Mouse (Mus musculus) olfactory bulb, adult 2 months (tissue): ENCODE measurements at regions not wholly inside any gene's neighbourhood (a gene's known extent, or its start where the extent isn't known, plus 50 kb on each side); places are given as distances from the start of the nearest gene placed in this dataset.

Source experiments
- H3K27ac ChIP-seq: fragments of 200-500 bp; 2 replicates; pipeline ENCODE4 v1.5.1; 2012; ENCODE audit warnings: low read depth, low read length; ENCODE audit not compliant: insufficient read depth
- H3K4me1 ChIP-seq: fragments of 200-500 bp; 2 replicates; pipeline ENCODE4 v1.6.1; 2012; ENCODE audit warnings: low read length; ENCODE audit not compliant: control insufficient read depth, insufficient read depth
- H3K4me3 ChIP-seq: fragments of 200-500 bp; 2 replicates; pipeline ENCODE4 v1.5.1; 2012; ENCODE audit warnings: mild to moderate bottlenecking, low read depth, low read length, moderate library complexity; ENCODE audit not compliant: insufficient read depth
- CTCF ChIP-seq: fragments of 200-500 bp; IDR thresholded peaks from 2 replicates; pipeline ENCODE4 v1.5.1; 2012; ENCODE audit warnings: low read depth, mild to moderate bottlenecking, low read length, moderate library complexity; ENCODE audit not compliant: insufficient read depth
- POLR2A ChIP-seq: fragments of 200-500 bp; IDR thresholded peaks from 2 replicates; pipeline ENCODE4 v1.6.1; 2012; ENCODE audit warnings: mild to moderate bottlenecking, low read depth, low read length, moderate library complexity; ENCODE audit not compliant: insufficient read depth
- WGBS: fragments of 180-500 bp; shearing (Covaris S2); methylation state at CpG from one replicate; pipeline ENCODE4 v1.1.7; 2018; 5-methylcytosine and 5-hydroxymethylcytosine counted together

DNA sequence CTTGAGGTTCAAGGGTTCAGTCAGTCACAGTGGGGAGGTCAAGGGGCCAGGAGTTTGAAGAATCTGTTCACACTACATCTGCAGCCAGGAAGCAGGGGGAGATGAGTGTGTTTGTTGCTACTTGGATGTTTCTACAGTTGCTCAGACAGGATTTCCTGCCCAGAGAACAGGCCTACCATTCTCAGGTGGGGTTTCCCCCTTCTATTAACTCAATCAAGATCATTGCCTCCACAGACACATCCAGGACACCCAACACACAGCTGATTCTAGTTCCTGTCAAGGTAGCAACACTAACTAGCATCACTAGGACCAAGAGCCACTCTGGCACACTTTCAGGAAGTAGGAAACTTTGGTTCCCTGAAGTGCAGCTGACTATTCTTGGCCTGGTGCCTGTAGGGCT, 127.9 kb upstream of the Smim23 start:
- no peak overlapping the region for H3K27ac ChIP-seq
- no peak overlapping the region for H3K4me3 ChIP-seq
- TF ChIP-seq POLR2A (no peak), CTCF (no peak)
- H3K4me1 ChIP-seq, result peaks cover 1% of the 10 kb centered on the region; the same call in 1 of the 2 replicates

DNA sequence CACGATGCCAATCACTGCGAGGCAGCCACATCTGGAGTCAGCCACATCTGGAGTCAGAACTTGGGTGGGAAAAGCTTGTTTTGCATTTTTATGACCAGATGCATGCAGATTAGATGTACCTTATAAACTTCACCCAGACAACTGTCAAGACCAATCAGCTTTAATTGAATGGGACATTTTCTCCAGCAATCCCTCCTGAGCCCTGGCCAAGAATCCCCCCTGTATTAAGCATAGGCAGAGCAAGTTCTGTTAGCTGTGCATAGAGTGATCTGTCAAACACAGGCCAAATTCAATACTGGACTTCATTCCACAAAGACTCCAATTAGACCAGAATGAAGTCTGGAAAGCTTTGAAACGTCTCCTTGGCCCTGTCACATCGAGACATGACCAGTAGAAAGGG, 123.7 kb upstream of the Smim23 start:
- no peak overlapping the region for H3K27ac ChIP-seq
- peaks cover 2% of the 10 kb centered on the region; the same call in 1 of the 2 replicates for H3K4me1 ChIP-seq
- no peak for TF ChIP-seq CTCF
- TF ChIP-seq POLR2A, result no peak
- WGBS, result 79% methylated on average over 4 of the region's 4 CpGs
- no peak overlapping the region for H3K4me3 ChIP-seq

DNA sequence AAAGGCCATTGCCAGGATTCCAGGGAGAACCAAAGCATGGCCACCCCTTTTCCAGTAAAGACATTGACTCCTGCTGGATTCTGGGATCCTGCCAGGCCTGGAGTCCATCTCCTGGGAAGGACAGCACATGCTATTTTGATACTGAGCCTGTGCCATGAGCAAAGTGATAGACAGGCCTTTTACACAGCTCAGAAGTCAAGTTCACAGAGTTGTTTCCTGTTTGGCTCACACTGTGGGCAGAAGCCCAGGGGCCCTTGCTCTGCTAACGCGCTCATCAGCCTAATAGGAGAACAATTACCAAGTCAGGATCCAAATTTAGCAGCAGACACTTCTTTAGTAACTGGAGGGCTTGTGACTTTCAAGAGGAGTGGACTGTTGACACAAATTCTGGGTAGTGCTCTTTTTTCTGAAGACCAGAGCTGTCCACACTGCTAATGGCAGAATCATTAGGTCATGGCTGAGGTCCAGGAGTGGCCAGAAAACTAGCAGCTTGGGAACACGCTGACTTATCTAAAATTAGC, 122.1 kb upstream of the Smim23 start:
- TF ChIP-seq POLR2A (no peak), CTCF (no peak)
- no peak overlapping the region for H3K4me3 ChIP-seq
- 32% methylated on average over 3 of the region's 3 CpGs for WGBS
- peaks cover 2% of the 10 kb centered on the region; the same call in 1 of the 2 replicates for H3K4me1 ChIP-seq
- H3K27ac ChIP-seq, result no peak overlapping the region

DNA sequence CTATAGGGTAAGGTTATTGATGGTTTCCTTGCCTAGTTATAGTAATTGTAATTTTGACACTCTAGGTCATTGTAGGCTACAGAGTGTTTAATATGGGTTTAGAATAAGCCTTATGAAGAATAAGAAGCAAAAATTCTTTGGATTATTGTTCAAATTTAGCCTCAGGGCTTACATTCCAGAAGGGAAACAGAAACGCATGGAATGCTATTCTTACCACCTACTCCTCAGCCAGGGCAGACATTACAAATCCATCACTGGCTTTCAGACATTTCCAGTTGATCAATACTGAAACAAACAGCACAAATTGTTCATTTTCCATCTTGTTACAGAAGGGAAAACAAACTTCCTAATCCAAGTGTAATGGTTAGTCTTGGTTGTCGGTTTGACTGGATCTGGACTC, 120.7 kb upstream of the Smim23 start:
- 93% methylated on average over 2 of the region's 2 CpGs for WGBS
- no peak overlapping the region for H3K27ac ChIP-seq
- peaks cover 2% of the 10 kb centered on the region; the same call in 1 of the 2 replicates for H3K4me1 ChIP-seq
- H3K4me3 ChIP-seq, result no peak overlapping the region
- no peak for TF ChIP-seq CTCF
- TF ChIP-seq POLR2A, result no peak

DNA sequence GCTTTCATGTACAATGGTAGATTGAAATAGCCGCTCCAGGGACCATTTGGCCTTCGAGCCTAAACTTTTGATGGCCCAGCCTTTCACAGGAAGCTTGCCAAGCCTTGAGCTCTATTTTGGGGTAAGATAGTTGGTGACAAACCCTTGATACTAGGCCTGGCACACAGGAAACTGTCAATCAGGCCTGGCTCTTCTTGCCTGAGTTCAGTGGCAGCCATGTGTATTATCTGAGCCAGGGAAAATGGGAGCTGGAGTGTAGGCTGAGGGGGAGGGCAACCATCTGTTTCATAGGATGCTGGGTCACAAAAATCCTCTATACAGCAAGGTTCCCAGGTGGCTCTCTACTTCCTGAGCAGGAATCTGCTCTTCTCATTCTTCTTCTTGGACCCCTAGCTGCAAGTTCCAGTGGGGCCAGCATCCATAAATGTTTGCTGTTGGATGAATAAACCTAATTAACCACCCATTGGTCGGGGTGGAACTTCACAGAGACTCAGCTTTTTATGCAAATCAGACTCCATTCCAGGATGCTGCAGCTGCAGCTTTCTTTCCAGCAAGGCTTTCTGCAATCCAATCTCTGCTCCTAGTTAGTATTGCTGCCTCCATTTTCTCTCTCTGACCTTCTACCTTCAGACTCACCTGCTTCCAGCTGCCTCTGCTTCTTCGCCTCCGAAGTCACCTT, 117.1 kb upstream of the Smim23 start:
- H3K4me3 ChIP-seq, result no peak overlapping the region
- WGBS, result 60% methylated on average over 5 of the region's 5 CpGs
- TF ChIP-seq CTCF (no peak), POLR2A (no peak)
- H3K4me1 ChIP-seq, result no peaks in the 10 kb centered on the region
- no peak overlapping the region for H3K27ac ChIP-seq

DNA sequence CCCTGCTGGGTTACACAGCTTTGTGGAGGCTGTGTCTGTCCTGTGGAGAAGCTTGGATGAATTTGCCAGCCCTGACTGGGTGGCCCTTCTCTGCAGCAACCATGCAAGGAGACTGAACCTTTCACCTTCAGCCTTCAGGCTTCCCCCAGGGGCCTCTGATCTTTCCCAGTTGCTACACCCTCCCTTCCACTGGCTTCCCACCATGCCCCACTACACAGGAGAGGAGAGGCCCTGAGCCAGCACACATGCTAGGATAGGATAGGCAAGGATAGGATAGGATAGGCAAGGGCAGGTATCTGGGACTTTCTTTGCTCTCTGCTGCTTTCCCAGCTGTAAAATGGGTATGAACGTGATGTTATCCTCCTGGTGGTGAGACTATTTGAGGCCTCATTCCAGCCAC, 114.7 kb upstream of the Smim23 start:
- 95% methylated on average over 1 of the region's 1 CpGs for WGBS
- Histone ChIP-seq H3K27ac (no peak overlapping the region), H3K4me1 (no peaks in the 10 kb centered on the region), H3K4me3 (no peak overlapping the region)
- TF ChIP-seq POLR2A, result no peak
- no peak for TF ChIP-seq CTCF

DNA sequence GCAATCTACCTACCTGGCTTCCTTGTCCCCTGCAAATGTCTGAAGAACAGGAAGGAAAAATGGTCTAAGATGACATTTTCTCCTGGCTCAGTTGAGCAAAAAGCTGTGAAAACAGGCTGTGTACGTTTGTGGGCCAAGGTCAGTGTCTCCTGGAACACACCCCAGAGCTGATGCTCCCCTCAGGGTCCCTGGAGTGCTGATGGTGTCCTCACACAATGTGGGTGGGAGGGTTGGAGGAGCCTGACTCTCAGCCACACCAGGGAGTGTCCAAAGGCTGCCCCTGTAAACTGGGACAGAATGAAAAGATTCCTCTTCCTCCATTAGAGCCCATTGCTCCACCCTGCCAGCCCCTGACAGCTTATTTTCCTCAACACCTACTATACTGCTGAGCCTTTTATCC, 112.8 kb upstream of the Smim23 start:
- H3K4me3 ChIP-seq, result no peak overlapping the region
- H3K27ac ChIP-seq, result no peak overlapping the region
- WGBS, result 70% methylated on average over 1 of the region's 1 CpGs
- TF ChIP-seq POLR2A, result no peak
- TF ChIP-seq CTCF, result no peak
- no peaks in the 10 kb centered on the region for H3K4me1 ChIP-seq

DNA sequence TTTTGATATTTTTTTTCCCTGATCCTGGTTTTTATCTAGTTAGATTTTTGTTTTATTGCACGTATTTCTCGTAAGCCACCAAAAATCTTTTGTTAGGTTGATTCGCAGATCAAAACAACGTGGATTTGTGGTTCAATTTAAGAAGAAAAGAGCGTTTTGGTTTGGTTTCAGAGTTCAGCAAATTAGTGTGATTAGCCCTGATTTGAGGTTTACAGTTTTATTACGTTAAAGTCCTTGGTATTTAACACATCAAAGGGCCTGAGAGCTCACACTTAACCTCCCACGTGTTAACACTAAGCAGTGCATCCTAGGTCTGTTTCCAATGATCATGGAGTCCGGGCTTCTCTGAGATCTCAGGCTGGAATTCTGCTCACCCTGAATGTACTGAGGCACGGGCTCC, 107.5 kb upstream of the Smim23 start:
- 44% methylated on average over 9 of the region's 9 CpGs for WGBS
- H3K4me1 ChIP-seq, result no peaks in the 10 kb centered on the region
- no peak overlapping the region for H3K27ac ChIP-seq
- TF ChIP-seq POLR2A, result no peak
- TF ChIP-seq CTCF, result no peak
- no peak overlapping the region for H3K4me3 ChIP-seq

DNA sequence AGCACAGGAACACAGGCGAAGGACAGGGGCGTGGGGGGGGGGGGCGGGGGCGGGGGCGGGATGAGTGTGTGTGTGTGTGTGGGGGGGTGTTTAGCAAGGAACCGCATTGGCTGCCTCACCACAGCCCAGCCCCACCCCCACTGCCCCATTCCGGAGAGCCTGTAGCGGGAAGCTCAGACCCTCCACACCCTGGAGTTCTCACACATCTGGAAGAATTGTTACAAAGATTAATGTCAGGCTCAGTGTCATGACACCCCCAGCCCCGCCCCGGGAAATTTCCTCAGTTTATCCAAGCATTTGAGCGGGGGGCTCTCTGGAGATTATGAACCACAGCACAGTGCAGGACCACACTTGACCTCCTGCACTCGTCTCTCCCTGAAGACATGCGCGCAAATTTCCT, 106.6 kb upstream of the Smim23 start:
- 24% methylated on average over 14 of the region's 14 CpGs for WGBS
- Histone ChIP-seq H3K4me3 (no peak overlapping the region), H3K27ac (no peak overlapping the region), H3K4me1 (no peaks in the 10 kb centered on the region; the same call in 1 of the 2 replicates)
- TF ChIP-seq CTCF (no peak), POLR2A (no peak)

DNA sequence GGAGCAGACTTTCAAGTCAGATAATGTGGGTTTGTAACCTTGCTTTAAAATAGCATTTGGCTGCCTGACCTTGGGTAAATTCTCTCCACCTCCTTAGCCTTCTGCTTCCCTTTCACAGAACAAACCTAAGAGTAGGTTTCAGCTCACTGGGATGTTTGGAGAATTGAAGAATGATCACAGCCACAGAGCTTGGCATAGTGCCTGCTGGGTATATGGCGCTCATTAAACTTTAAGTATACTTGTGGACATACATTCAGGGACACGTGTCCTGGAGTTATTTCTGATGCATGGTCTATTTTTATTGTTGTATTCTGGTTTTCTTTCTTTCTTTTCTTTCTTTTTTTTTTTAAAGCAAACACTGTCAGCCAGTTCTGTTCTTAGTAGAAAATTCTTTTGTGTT, 104.4 kb upstream of the Smim23 start:
- Histone ChIP-seq H3K27ac (no peak overlapping the region), H3K4me1 (peaks cover 10% of the 10 kb centered on the region), H3K4me3 (no peak overlapping the region)
- 68% methylated on average over 2 of the region's 2 CpGs for WGBS
- TF ChIP-seq POLR2A (no peak), CTCF (no peak)
